Mouse (Mus musculus) midbrain, embryonic 14.5 days (tissue): Measurements from ENCODE around the gene Tns1. TPM values are rescaled to one million over a fixed set of nuclear protein-coding genes. Genes with fewer than 3 reads are reported as not detected.

Source experiments
- ATAC-seq: fragments of 200-750 bp; cut with Nextera tagmentation; 2 replicates; pipeline ENCODE4 v1.8.0; 2017; ENCODE audit warnings: moderate number of reproducible peaks, moderate library complexity; ENCODE audit not compliant: low FRiP score, low TSS enrichment
- DNase-seq: peaks from one replicate; pipeline ENCODE4 v3.0.0-alpha.2; 2015
- H3K27ac ChIP-seq: fragments of 300-500 bp; sonication (generic); replicated peaks from 2 replicates; pipeline ENCODE4 v1.5.1; 2014; ENCODE audit warnings: mild to moderate bottlenecking, low read depth, low read length, moderate library complexity
- H3K27me3 ChIP-seq: fragments of 300-500 bp; sonication (generic); 2 replicates; pipeline ENCODE4 v1.6.1; 2014; ENCODE audit warnings: low read length, control low read depth, mixed read lengths; ENCODE audit not compliant: control insufficient read depth, insufficient read depth
- H3K36me3 ChIP-seq: fragments of 300-500 bp; sonication (generic); 2 replicates; pipeline ENCODE4 v1.6.1; 2014; ENCODE audit warnings: low read length, control low read depth; ENCODE audit not compliant: control insufficient read depth, insufficient read depth
- H3K4me1 ChIP-seq: fragments of 300-500 bp; sonication (generic); 2 replicates; pipeline ENCODE4 v1.6.1; 2014; ENCODE audit warnings: mild to moderate bottlenecking, antibody characterized with exemption, low read length, control low read depth; ENCODE audit not compliant: control insufficient read depth, insufficient read depth
- H3K4me2 ChIP-seq: fragments of 300-500 bp; sonication (generic); 2 replicates; pipeline ENCODE4 v1.6.1; 2014; ENCODE audit warnings: mild to moderate bottlenecking, low read length, moderate library complexity
- H3K4me3 ChIP-seq: fragments of 300-500 bp; sonication (generic); replicated peaks from 2 replicates; pipeline ENCODE4 v1.5.1; 2014; ENCODE audit warnings: low read depth, low read length
- H3K9ac ChIP-seq: fragments of 300-500 bp; sonication (generic); replicated peaks from 2 replicates; pipeline ENCODE4 v1.6.1; 2014; ENCODE audit warnings: mild to moderate bottlenecking, low read length, moderate library complexity
- H3K9me3 ChIP-seq: fragments of 300-500 bp; sonication (generic); 2 replicates; pipeline ENCODE4 v1.6.1; 2016; ENCODE audit warnings: low read length, control low read depth, mixed read lengths; ENCODE audit not compliant: control insufficient read depth
- WGBS: fragments of 180-500 bp; shearing (Covaris S2); extraction: QIAGEN DNeasy Blood & Tissue Kit; methylation state at CpG from one replicate; pipeline ENCODE4 v1.1.7; 2014; 5-methylcytosine and 5-hydroxymethylcytosine counted together
- polyA plus RNA-seq: library from polyadenylated mRNA; unstranded; fragments of >200 nt; fragmentation: Nextera tagmentation; extraction: Ambion mirVana; gene quantifications from 2 replicates; pipeline ENCODE4 v1.2.1, GENCODE M21; 2014

The Tns1 gene
- polyA plus RNA-seq, 1 experiment from 2014 or later = 11.0 TPM

DNA sequence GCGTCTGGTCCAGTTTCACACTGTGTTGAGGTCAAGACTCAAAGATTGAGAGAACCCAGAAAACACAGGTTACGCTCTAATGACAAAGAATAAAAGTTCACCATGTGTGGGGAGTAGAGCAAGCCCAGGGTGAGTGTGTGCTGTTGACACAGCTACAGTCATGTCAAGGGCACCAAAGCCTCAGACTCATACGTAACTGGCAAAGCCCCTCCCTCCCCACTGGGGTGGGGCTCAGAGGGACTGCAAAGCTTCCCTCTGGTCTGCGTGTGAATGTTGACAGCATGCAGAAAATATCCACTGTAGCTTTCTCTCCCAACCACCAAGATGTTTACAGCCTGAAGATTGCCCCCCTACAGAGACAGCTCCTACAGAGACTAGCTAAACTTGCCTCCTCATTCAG lies 48.0 kb downstream of the Tns1 start:
- no peak overlapping the region for H3K4me2 ChIP-seq
- H3K36me3 ChIP-seq = no peaks in the 10 kb centered on the region
- 75% methylated on average over 4 of the region's 4 CpGs for WGBS
- H3K27me3 ChIP-seq = no peaks in the 10 kb centered on the region
- no peaks in the 10 kb centered on the region for H3K4me1 ChIP-seq
- H3K9me3 ChIP-seq = no peaks in the 10 kb centered on the region
- H3K27ac ChIP-seq = no peak overlapping the region
- DNase-seq (no peak), ATAC-seq (no peak)
- no peak overlapping the region for H3K4me3 ChIP-seq
- no peak overlapping the region for H3K9ac ChIP-seq

DNA sequence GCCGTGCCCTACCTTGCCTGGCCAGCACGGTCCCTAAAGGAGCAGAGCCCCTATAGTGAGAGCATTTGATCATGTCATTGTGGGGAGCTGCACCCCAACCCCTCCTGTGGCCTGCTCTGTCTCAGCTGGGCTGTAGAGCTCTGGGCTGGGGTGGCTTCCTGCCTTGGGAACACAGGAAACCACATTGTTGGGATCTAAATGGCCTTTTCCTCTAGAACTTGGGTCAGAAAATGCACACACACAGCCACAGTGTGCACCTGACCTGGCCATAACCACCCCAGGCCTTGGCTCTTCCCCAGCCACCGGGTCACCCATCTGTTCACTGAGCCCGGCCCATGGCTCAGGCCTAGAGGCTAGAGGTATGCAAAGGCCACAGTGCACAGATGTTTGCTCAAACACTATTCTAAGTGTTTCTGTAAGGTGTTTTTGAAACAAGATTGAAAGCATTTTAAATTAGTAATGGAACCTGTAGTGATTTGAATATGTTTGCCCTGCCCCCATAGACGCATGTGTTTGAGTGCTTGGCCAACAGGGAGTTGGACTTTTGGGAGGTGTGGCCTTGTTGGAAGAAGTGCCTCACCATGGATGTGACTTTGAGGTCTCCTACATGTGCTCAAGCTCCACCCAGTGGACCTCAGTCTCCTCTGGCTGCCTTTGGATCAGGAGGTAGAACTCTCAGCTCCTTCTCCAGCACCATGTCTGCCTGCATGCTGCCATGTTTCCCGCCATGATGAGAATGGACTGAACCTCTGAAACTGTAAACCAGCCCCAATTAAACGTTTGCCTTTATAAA lies 49.4 kb downstream of the Tns1 start:
- no peaks in the 10 kb centered on the region for H3K27me3 ChIP-seq
- no peak overlapping the region for H3K4me3 ChIP-seq
- no peaks in the 10 kb centered on the region for H3K9me3 ChIP-seq
- DNase-seq (no peak), ATAC-seq (no peak)
- no peak overlapping the region for H3K27ac ChIP-seq
- H3K4me2 ChIP-seq = no peak overlapping the region
- no peaks in the 10 kb centered on the region for H3K4me1 ChIP-seq
- WGBS = 91% methylated on average over 7 of the region's 7 CpGs
- no peaks in the 10 kb centered on the region for H3K36me3 ChIP-seq
- H3K9ac ChIP-seq = no peak overlapping the region

DNA sequence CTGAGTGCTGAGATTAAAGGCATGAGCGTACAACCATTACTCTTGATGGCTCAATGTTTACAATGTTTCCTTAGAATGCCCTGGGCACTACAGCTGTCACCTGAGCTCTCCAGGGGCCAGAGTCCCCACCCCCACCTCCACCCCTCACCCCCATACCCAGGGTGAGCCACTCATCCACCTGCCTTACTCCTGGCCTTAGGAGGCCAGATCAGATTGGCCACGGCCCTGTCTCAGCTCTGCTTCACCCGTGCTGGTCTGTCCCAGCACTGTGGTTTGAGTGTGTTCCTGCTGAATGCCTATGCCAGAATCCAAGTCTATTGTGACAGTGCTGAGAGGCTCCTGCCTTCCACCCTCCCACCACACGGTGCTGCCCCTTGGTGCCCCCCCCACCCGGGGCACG lies 50.5 kb downstream of the Tns1 start:
- Histone ChIP-seq H3K36me3 (no peaks in the 10 kb centered on the region), H3K4me1 (peaks cover 1% of the 10 kb centered on the region), H3K27ac (no peak overlapping the region), H3K27me3 (no peaks in the 10 kb centered on the region), H3K9ac (no peak overlapping the region), H3K4me2 (no peak overlapping the region), H3K9me3 (no peaks in the 10 kb centered on the region), H3K4me3 (no peak overlapping the region)
- WGBS = 87% methylated on average over 6 of the region's 6 CpGs
- no peak for ATAC-seq
- DNase-seq = no peak

DNA sequence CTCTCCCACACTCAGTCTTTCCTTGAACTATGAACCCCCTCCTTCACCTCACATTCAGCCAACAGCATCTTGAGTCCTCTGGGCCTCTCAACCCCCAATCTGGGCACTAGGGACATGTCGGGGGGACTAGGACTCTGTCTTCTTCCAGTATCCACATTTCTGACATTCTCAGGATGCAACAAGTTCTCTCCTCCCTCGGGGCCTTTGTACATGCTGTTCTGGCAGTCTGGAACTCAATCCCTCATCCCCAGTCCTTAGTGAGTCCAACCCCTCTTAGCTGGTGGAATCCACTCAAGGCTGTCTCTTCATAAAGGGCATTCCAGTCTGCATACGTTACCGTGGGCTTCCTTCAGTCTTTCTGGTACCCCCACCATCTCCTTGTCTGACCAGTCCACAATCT lies 53.5 kb downstream of the Tns1 start:
- Histone ChIP-seq H3K27ac (no peak overlapping the region), H3K4me2 (no peak overlapping the region), H3K9me3 (no peaks in the 10 kb centered on the region), H3K4me1 (peaks cover 9% of the 10 kb centered on the region), H3K9ac (no peak overlapping the region), H3K36me3 (no peaks in the 10 kb centered on the region), H3K4me3 (no peak overlapping the region), H3K27me3 (no peaks in the 10 kb centered on the region)
- DNase-seq (no peak), ATAC-seq (no peak)
- 88% methylated on average over 4 of the region's 4 CpGs for WGBS

DNA sequence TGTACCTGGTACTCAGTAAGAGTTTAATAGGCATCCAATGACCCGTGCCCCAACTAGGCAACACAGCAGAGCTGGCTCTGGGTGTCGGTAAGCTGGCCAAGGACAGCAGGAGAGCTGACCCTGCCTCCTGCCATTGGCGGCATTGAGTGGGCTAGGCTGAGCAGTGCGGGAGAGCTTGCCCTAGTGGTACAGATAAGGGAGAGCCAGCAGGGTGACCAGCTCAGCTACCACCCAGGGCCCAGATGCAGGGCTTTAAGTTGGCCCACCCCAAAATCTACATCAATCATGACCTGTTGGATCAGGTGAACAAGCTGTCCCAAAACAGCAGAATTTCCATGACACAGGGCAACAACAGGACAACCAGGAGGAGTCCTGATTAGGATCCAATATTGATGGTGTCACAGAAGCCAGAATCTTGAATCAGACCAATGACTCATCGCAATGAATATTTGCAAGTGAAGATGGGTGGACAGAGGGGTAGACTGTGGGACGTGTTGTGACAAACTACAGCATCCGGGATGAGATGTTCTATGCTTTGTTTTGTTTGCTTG lies 54.2 kb downstream of the Tns1 start:
- 75% methylated on average over 7 of the region's 7 CpGs for WGBS
- DNase-seq = no peak
- no peak for ATAC-seq

DNA sequence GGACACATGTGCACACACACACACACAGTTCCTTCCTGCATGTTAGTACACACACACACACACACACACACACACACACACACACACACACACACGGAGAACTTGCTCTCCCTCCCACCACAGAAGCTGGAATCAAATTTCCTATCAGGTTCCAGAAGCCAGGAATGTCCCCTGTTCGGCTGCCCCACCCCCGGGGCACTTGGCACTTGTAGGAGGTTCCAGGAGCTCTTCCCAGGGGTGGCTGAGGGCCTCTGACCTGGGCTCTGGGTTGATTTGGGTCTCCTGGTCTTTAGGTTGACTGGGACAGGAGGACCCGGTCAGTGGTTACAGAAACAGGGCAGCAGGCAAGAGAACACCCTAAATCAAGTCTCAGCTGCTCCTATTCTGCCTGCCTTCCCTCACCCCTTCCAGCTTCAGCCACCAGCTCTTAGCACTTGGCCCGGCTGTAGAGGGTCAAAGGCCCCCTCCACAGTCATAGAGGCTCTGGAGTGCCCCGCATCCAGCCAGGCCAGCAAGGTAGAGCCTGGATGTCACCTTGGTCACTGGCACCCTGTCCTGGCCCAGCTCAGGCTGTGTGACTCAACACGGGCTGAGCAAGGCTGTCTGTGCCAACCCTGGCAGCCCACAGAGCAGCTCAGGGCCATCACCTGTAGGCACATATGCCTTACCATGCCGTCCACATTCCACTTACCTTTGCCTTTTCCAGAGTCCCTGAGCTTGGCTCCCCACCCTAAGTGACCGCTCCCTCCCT lies 55.0 kb downstream of the Tns1 start:
- no peaks in the 10 kb centered on the region for H3K36me3 ChIP-seq
- no peak overlapping the region for H3K4me2 ChIP-seq
- no peak overlapping the region for H3K9ac ChIP-seq
- H3K27ac ChIP-seq = no peak overlapping the region
- no peaks in the 10 kb centered on the region for H3K27me3 ChIP-seq
- H3K9me3 ChIP-seq = no peaks in the 10 kb centered on the region
- ATAC-seq = 0 out of 2 replicates have a peak, but pooled peaks have one; percentile 16
- DNase-seq = no peak
- 59% methylated on average over 9 of the region's 9 CpGs for WGBS
- peaks cover 9% of the 10 kb centered on the region for H3K4me1 ChIP-seq
- no peak overlapping the region for H3K4me3 ChIP-seq

More for the DNA sequence above, 54.2 kb downstream of the Tns1 start:
- Histone ChIP-seq H3K27ac (no peak overlapping the region), H3K4me3 (no peak overlapping the region), H3K4me2 (no peak overlapping the region), H3K27me3 (no peaks in the 10 kb centered on the region), H3K9me3 (no peaks in the 10 kb centered on the region), H3K36me3 (no peaks in the 10 kb centered on the region), H3K4me1 (peaks cover 9% of the 10 kb centered on the region), H3K9ac (no peak overlapping the region)

DNA sequence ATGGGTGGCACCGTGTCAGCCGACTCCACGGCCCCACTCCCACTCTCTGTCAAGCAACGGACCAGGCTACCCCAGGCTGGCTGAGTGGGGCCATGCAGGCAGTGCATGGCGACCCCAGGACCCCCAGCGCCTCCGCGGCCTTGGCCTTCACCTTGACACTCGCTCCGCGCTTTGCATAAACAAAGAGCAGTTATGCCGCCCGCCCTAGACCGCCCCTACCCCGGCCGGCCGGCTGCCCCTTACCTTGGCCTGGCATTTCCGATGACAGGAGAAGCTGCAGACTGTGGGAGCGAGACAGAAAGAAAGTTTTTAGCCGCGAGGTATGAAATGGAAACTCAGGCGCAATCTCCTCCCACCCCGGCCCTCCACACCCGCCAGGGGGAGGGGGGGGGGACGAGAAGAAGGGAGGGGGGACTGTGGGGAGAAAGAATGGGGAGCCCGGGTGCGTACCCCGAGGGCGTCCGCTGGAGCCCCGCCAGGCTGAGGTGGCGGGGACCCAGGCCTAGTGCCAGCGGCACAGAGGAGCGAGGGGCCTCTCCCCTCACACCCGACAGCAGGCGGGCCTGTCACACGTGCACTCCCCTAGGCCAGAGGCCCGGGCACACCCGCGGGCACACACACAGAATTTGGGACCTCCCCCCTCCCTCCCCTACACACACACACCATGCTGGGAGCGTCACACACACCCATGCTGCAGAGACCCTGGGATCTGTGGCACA lies 55.7 kb downstream of the Tns1 start:
- DNase-seq (peak; percentile 39), ATAC-seq (peak; percentile 55)
- 6% methylated on average over 40 of the region's 41 CpGs for WGBS
- Histone ChIP-seq H3K36me3 (no peaks in the 10 kb centered on the region), H3K4me3 (peak overlapping the region; percentile 24), H3K4me2 (peak overlapping the region; percentile 51), H3K9me3 (no peaks in the 10 kb centered on the region), H3K27ac (no peak overlapping the region), H3K4me1 (peaks cover 9% of the 10 kb centered on the region), H3K27me3 (no peaks in the 10 kb centered on the region), H3K9ac (peak overlapping the region; percentile 36; the same call in 1 of the 2 replicates)

DNA sequence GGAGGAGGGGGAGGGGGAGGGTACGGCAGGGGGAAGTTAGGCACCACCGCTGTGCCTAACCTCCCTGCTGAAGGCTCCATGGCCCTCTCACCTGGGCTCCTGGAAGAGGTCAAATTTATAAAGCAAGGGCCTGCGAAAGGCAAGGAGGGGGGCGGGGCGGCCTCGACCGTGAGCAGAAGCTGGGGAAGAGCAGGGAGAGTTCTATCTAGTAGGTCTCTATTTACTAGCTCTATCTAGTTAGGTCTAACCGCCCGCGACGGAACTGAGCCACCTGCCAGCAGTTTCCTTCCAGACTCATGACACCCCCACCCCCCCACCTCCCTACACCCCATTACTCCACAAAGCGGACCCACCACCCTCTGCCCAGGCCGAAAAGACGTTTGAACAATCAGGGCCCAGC lies 56.4 kb downstream of the Tns1 start:
- 29% methylated on average over 14 of the region's 14 CpGs for WGBS
- Histone ChIP-seq H3K4me1 (peaks cover 9% of the 10 kb centered on the region), H3K9me3 (no peaks in the 10 kb centered on the region), H3K9ac (no peak overlapping the region; the same call in 1 of the 2 replicates), H3K27me3 (no peaks in the 10 kb centered on the region), H3K4me2 (peak overlapping the region; percentile 51), H3K27ac (no peak overlapping the region), H3K36me3 (no peaks in the 10 kb centered on the region), H3K4me3 (peak overlapping the region; percentile 24; the same call in 1 of the 2 replicates)
- DNase-seq = no peak
- ATAC-seq = no peak
